Mouse (Mus musculus) neutrophil, adult 59 days (primary cell): ENCODE results near the gene Tmpo. TPM values are rescaled to one million over a fixed set of nuclear protein-coding genes. Genes with fewer than 3 reads are reported as not detected.

Source experiments
- total RNA-seq, 2 experiments: library from RNA; stranded (reverse); gene quantifications; 1 replicate in 1 of 2; 2 replicates in 1 of 2; pipeline ENCODE4 v1.2.4; 2023

Tmpo gene
- 100 to 1,000 TPM; 259 to 311 TPM for total RNA-seq

DNA sequence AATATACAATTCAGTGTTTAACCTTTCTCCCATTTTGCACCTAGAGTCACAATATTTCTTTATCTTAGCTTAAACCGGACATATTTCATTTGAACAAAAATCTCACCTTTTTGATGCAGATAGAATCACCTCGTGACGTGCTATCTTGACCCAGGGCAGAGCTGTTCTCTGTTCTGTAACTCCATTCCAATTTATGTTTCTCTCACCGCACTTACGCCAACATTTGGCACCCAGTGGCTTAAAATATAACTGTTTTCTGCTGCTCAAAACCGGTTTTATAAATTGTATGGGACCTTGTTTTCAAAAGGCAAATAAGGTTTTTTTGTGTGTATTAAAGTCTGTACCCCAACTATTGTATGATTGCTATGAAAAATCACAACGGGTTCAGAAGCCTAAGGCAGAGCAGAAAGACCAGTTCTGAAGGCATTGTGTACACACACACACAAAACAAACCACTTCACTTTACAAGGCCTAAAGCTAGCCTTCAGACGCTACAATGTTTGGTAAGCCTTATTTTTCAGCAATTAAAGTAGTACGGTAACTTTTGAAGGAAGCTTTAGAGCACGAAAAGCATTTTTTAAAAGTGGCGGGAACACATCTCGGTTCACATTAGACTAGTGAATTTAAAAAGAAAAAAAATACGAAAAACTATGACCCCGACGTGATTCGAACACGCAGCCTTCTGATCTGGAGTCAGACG, at the start of gene Tmpo:
Gene Tmpo, minus strand, starts transcription at position 555 of the 700 bp plus-strand sequence.

DNA sequence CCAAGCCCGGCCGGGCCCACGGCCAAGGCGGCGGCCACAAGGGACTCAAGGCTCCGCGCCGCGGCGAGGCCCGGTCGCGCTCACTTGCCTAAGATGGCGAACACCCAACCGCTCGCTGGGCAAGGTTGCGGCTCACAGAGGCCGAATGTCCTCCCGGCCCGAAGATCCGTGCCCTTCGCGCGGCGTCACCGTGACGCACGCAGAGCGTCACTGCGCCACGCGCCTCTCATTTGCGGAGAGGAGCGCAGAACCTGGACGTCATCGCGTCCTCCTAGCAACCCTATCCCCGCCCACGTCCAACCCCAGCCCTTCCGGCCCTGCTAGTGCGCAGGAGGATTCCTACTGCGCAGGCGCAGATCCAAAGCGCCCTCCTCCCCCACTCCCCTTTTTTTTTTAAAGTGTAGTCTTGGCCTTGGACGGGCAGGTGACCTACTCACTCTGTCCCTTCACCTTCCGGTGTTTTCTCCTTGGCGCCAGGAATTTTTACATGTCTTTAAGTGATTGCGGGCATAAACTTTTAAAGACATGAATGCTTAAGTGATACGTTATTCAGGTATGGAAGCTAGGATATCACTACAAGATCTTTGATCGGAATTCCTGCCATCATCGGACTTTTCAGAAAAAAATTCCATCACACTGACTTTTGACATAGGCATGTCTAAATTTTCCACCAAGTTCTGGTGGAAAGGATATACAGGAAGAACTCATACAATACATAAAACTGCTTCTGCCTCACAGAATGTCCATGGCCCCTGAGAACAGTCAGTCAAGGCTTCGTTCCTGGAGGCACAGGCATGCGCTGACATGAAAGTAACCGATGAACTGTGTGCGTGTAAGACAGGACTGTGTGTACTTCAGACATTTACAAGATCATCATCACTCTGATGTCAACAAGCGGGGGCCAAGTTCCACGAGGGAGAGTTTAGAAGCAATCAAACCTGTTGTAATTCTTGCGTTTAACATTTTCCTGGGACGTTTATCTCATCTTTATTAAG, 57.0 kb downstream of the Tmpo start, which contains the start of gene Slc25a3:
Gene Slc25a3, minus strand, starts transcription at position 232 of the 995 bp plus-strand sequence.

Other genes with a start within 250 kb of the Tmpo start
- gene Apaf1, start 98.5 kb downstream of the Tmpo start, total RNA-seq, result 10 to 100 TPM; 79.1 to 89.1 TPM
- 1 to 10 TPM; 4.0 to 5.8 TPM for gene Ikbip, start 98.4 kb downstream of the Tmpo start, total RNA-seq
- gene Slc25a3, start 57.3 kb downstream of the Tmpo start, total RNA-seq, result 100 to 1,000 TPM; 279 to 319 TPM